Mouse (Mus musculus) hindbrain, embryonic 14.5 days (tissue): Measurements from ENCODE around the gene Chm. TPM values are rescaled to one million over a fixed set of nuclear protein-coding genes. Genes with fewer than 3 reads are reported as not detected.

Experiments used
- ATAC-seq: fragments of 200-750 bp; cut with Nextera tagmentation; 2 replicates; pipeline ENCODE4 v1.8.0; 2017; ENCODE audit warnings: moderate number of reproducible peaks, mild to moderate bottlenecking, moderate TSS enrichment, moderate library complexity; ENCODE audit not compliant: low FRiP score
- DNase-seq: peaks from one replicate; pipeline ENCODE4 v3.0.0-alpha.2; 2015; ENCODE audit warnings: low spot score
- H3K27ac ChIP-seq: fragments of 300-500 bp; sonication (generic); 2 replicates; pipeline ENCODE4 v1.5.1; 2014; ENCODE audit warnings: mild to moderate bottlenecking, moderate library complexity
- H3K27me3 ChIP-seq: fragments of 300-500 bp; sonication (generic); 2 replicates; pipeline ENCODE4 v1.6.1; 2014; ENCODE audit warnings: mild to moderate bottlenecking, low read length, mixed read lengths; ENCODE audit not compliant: control insufficient read depth, insufficient read depth
- H3K36me3 ChIP-seq: fragments of 300-500 bp; sonication (generic); replicated peaks from 2 replicates; pipeline ENCODE4 v1.6.1; 2014; ENCODE audit not compliant: control insufficient read depth, insufficient read depth
- H3K4me1 ChIP-seq: fragments of 300-500 bp; sonication (generic); replicated peaks from 2 replicates; pipeline ENCODE4 v1.6.1; 2014; ENCODE audit warnings: antibody characterized with exemption, low read length, mixed read lengths; ENCODE audit not compliant: control insufficient read depth, insufficient read depth
- H3K4me2 ChIP-seq: fragments of 300-500 bp; sonication (generic); replicated peaks from 2 replicates; pipeline ENCODE4 v1.6.1; 2014; ENCODE audit warnings: mild to moderate bottlenecking, moderate library complexity
- H3K4me3 ChIP-seq: fragments of 300-500 bp; sonication (generic); replicated peaks from 2 replicates; pipeline ENCODE4 v1.5.1; 2014; ENCODE audit warnings: mild to moderate bottlenecking, low read length
- H3K9ac ChIP-seq: fragments of 300-500 bp; sonication (generic); 2 replicates; pipeline ENCODE4 v1.6.1; 2014
- H3K9me3 ChIP-seq: fragments of 300-500 bp; sonication (generic); 2 replicates; pipeline ENCODE4 v1.6.1; 2016; ENCODE audit warnings: low read length; ENCODE audit not compliant: control insufficient read depth
- WGBS: fragments of 180-500 bp; shearing (Covaris S2); extraction: QIAGEN DNeasy Blood & Tissue Kit; methylation state at CpG from one replicate; pipeline ENCODE4 v1.1.7; 2014; 5-methylcytosine and 5-hydroxymethylcytosine counted together
- microRNA counts: library from miRNA; unstranded; fragments of <30 nt; microRNA quantifications from one replicate; lab custom pipeline; 2016
- microRNA-seq: library from miRNA; unstranded; fragments of <30 nt; microRNA quantifications from one replicate; pipeline ENCODE4, GENCODE M21; 2016
- polyA plus RNA-seq: library from polyadenylated mRNA; unstranded; fragments of >200 nt; fragmentation: Nextera tagmentation; extraction: Ambion mirVana; gene quantifications from 2 replicates; pipeline ENCODE4 v1.2.1, GENCODE M21; 2014

Gene Chm
- polyA plus RNA-seq, 1 experiment from 2014 or later: 19.2 TPM

DNA sequence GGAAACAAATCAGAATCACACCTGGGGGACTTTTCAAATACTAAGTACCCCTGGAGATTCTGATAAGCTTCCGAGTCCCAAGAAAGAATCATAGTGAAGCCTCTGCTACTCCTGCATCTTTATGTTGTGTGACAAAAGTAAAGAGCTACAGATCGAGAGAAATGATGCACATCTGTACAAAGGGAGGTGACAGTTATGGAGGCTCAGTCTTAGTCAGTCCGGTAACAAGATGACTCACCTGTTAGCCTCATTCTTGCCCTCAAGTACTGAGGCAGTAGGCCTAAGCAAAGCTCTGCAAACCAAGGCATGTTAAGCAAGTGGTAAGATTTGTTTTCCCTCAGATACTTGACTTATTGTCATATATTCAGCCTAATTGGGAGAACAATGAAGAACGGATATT is 110.5 kb downstream of the Chm start:
- ATAC-seq: no peak
- 85% methylated on average over 4 of the region's 4 CpGs for WGBS
- H3K9ac ChIP-seq: no peak overlapping the region
- H3K27me3 ChIP-seq: no peaks in the 10 kb centered on the region
- no peak overlapping the region for H3K4me2 ChIP-seq
- no peak for DNase-seq
- H3K27ac ChIP-seq: no peak overlapping the region
- H3K4me3 ChIP-seq: no peak overlapping the region
- H3K4me1 ChIP-seq: no peaks in the 10 kb centered on the region
- H3K9me3 ChIP-seq: no peaks in the 10 kb centered on the region
- no peaks in the 10 kb centered on the region for H3K36me3 ChIP-seq

GRCm38 (mm10) chrX:113003621-113004020 is 181.7 kb downstream of the Chm start:
- 83% methylated on average over 3 of the region's 3 CpGs for WGBS
- ATAC-seq (no peak), DNase-seq (no peak)
- H3K4me2 ChIP-seq: no peak overlapping the region
- H3K4me1 ChIP-seq: no peaks in the 10 kb centered on the region
- H3K36me3 ChIP-seq: no peaks in the 10 kb centered on the region
- no peak overlapping the region for H3K9ac ChIP-seq
- no peaks in the 10 kb centered on the region for H3K27me3 ChIP-seq
- H3K4me3 ChIP-seq: no peak overlapping the region
- no peaks in the 10 kb centered on the region for H3K9me3 ChIP-seq
- no peak overlapping the region for H3K27ac ChIP-seq

DNA sequence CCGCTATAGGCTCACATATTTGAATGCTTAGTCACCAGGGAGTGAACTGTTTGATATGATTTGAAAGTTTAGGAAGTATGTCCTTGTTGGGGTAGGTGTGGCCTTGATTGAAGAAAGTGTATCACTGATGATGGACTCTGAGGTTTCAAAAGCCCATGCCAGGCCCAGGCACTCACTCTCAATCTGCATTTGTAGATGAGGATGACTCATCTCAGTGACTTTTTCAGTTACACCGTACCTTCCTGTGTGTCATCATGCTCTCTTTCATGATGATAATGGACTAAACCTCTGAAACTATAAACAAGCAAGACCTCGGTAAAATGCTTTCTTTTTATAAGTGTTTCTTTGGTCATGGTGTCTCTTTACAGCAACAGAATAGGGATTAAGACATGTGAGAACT is 183.1 kb downstream of the Chm start:
- 74% methylated on average over 3 of the region's 3 CpGs for WGBS
- H3K27me3 ChIP-seq: no peaks in the 10 kb centered on the region
- H3K9me3 ChIP-seq: no peaks in the 10 kb centered on the region
- ATAC-seq (no peak), DNase-seq (no peak)
- no peaks in the 10 kb centered on the region for H3K4me1 ChIP-seq
- no peak overlapping the region for H3K4me2 ChIP-seq
- no peak overlapping the region for H3K27ac ChIP-seq
- no peak overlapping the region for H3K9ac ChIP-seq
- no peaks in the 10 kb centered on the region for H3K36me3 ChIP-seq
- H3K4me3 ChIP-seq: no peak overlapping the region

MicroRNAs within 50 kb of the gene (microRNA counts, 519-probe panel; counts per million panel counts)
- microRNA mmu-miR-361 (lab: Ali Mortazavi, UCI): 5,146 counts per million, percentile 59 among the panel's probes with 10 or more counts

Small RNA genes lying within 50 kb of the gene (microRNA-seq; reads per million reads assigned to microRNA genes)
- 2,925 reads per million, percentile 86 among the genes with 10 or more reads in this experiment for gene Mir361

Other genes starting within 250 kb of the Chm start
- gene Dach2, start 112.0 kb upstream of the Chm start, polyA plus RNA-seq: 11.9 and 13.2 TPM in 2 replicates